Mouse (Mus musculus) erythroblast, embryonic 14.5 days (primary cell): Measurements from ENCODE around the gene Slc7a6.

Experiments used
- GATA1 ChIP-seq: IDR thresholded peaks from 2 replicates; pipeline ENCODE4 v1.6.1; 2012; ENCODE audit warnings: low read length, inconsistent platforms, mixed read lengths
- TAL1 ChIP-seq: IDR thresholded peaks from 3 replicates; pipeline ENCODE4 v1.6.1; 2012; ENCODE audit warnings: low read length, inconsistent platforms, mixed read lengths

- TF ChIP-seq TAL1 (no peak), GATA1 (no peak)
Observed at GRCm38 (mm10) chr8:106176891-106177290, 8.2 kb downstream of the Slc7a6 start.
